Mouse (Mus musculus) testis, adult 2 months (tissue): ENCODE data around the gene Ndufa4l2. TPM values are rescaled to one million over a fixed set of nuclear protein-coding genes. Genes with fewer than 3 reads are reported as not detected.

Source experiments
- H3K27ac ChIP-seq: fragments of 200-500 bp; 2 replicates; pipeline ENCODE4 v1.5.1; 2012; ENCODE audit warnings: low read depth, low read length; ENCODE audit not compliant: control insufficient read depth, insufficient read depth
- H3K27me3 ChIP-seq: fragments of 200-500 bp; 2 replicates; pipeline ENCODE4 v1.6.1; 2012; ENCODE audit warnings: mild to moderate bottlenecking, low read length, moderate library complexity; ENCODE audit not compliant: control insufficient read depth, insufficient read depth
- H3K36me3 ChIP-seq: fragments of 200-500 bp; 2 replicates; pipeline ENCODE4 v1.6.1; 2012; ENCODE audit warnings: mild to moderate bottlenecking, low read length; ENCODE audit not compliant: control insufficient read depth, insufficient read depth
- H3K4me1 ChIP-seq: fragments of 200-500 bp; 2 replicates; pipeline ENCODE4 v1.6.1; 2012; ENCODE audit warnings: low read length; ENCODE audit not compliant: control insufficient read depth, insufficient read depth
- H3K4me3 ChIP-seq: fragments of 200-500 bp; 2 replicates; pipeline ENCODE4 v1.5.1; 2012; ENCODE audit warnings: low read depth, mild to moderate bottlenecking, low read length, moderate library complexity, mixed read lengths; ENCODE audit not compliant: control insufficient read depth
- CTCF ChIP-seq: fragments of 200-500 bp; IDR thresholded peaks from 2 replicates; pipeline ENCODE4 v1.5.1; 2012; ENCODE audit warnings: low read depth, mild to moderate bottlenecking, inconsistent platforms, low read length, moderate library complexity; ENCODE audit not compliant: control insufficient read depth, insufficient read depth, insufficient replicate concordance
- POLR2A ChIP-seq: fragments of 200-500 bp; IDR thresholded peaks from 2 replicates; pipeline ENCODE4 v1.6.1; 2012; ENCODE audit warnings: low read depth, mild to moderate bottlenecking, inconsistent platforms, low read length, moderate library complexity; ENCODE audit not compliant: control insufficient read depth
- polyA plus RNA-seq: library from polyadenylated mRNA; depleted of rRNA; stranded (reverse); fragments of >200 nt; gene quantifications from 2 replicates; pipeline ENCODE4 v1.2.3, GENCODE M21; 2012

Gene Ndufa4l2
- polyA plus RNA-seq, 1 experiment = 65.0 TPM

- TF ChIP-seq POLR2A (no peak), CTCF (no peak)
- H3K4me3 ChIP-seq = no peak overlapping the region
- peaks cover 6% of the 10 kb centered on the region for H3K36me3 ChIP-seq
- no peaks in the 10 kb centered on the region for H3K4me1 ChIP-seq
- H3K27me3 ChIP-seq = no peaks in the 10 kb centered on the region
- no peak overlapping the region for H3K27ac ChIP-seq
These were observed 33.6 kb upstream of the Ndufa4l2 start for GRCm38 (mm10) chr10:127480833-127481813.

- H3K4me1 ChIP-seq = no peaks in the 10 kb centered on the region
- no peak for TF ChIP-seq CTCF
- TF ChIP-seq POLR2A = no peak
- no peaks in the 10 kb centered on the region for H3K27me3 ChIP-seq
- no peak overlapping the region for H3K27ac ChIP-seq
- H3K36me3 ChIP-seq = peaks cover 6% of the 10 kb centered on the region
- no peak overlapping the region for H3K4me3 ChIP-seq
These were observed 29.5 kb upstream of the Ndufa4l2 start for GRCm38 (mm10) chr10:127485235-127485634.

- Histone ChIP-seq H3K27ac (no peak overlapping the region), H3K36me3 (peaks cover 7% of the 10 kb centered on the region), H3K4me1 (no peaks in the 10 kb centered on the region), H3K4me3 (no peak overlapping the region), H3K27me3 (no peaks in the 10 kb centered on the region)
- TF ChIP-seq CTCF (no peak), POLR2A (no peak)
These were observed 25.9 kb upstream of the Ndufa4l2 start for GRCm38 (mm10) chr10:127488856-127489255.

GRCm38 (mm10) chr10:127490160-127491127 is 24.3 kb upstream of the Ndufa4l2 start:
- peaks cover 3% of the 10 kb centered on the region for H3K36me3 ChIP-seq
- no peak overlapping the region for H3K4me3 ChIP-seq
- H3K27me3 ChIP-seq = no peaks in the 10 kb centered on the region
- TF ChIP-seq POLR2A = no peak
- TF ChIP-seq CTCF = no peak
- H3K27ac ChIP-seq = no peak overlapping the region
- H3K4me1 ChIP-seq = no peaks in the 10 kb centered on the region

GRCm38 (mm10) chr10:127491128-127491512 is 23.6 kb upstream of the Ndufa4l2 start:
- TF ChIP-seq CTCF (no peak), POLR2A (no peak)
- H3K36me3 ChIP-seq = peaks cover 2% of the 10 kb centered on the region
- no peaks in the 10 kb centered on the region for H3K4me1 ChIP-seq
- H3K27ac ChIP-seq = no peak overlapping the region
- no peak overlapping the region for H3K4me3 ChIP-seq
- no peaks in the 10 kb centered on the region for H3K27me3 ChIP-seq

GRCm38 (mm10) chr10:127492118-127492517 is 22.6 kb upstream of the Ndufa4l2 start:
- no peak overlapping the region for H3K27ac ChIP-seq
- no peak for TF ChIP-seq CTCF
- TF ChIP-seq POLR2A = no peak
- no peaks in the 10 kb centered on the region for H3K4me1 ChIP-seq
- H3K27me3 ChIP-seq = no peaks in the 10 kb centered on the region
- peaks cover 2% of the 10 kb centered on the region for H3K36me3 ChIP-seq
- H3K4me3 ChIP-seq = no peak overlapping the region

- no peak for TF ChIP-seq POLR2A
- TF ChIP-seq CTCF = no peak
- Histone ChIP-seq H3K4me1 (no peaks in the 10 kb centered on the region), H3K36me3 (peaks cover 2% of the 10 kb centered on the region), H3K4me3 (no peak overlapping the region), H3K27me3 (no peaks in the 10 kb centered on the region), H3K27ac (no peak overlapping the region)
These were observed 18.6 kb upstream of the Ndufa4l2 start for GRCm38 (mm10) chr10:127496156-127496555.
